Mouse (Mus musculus): ENCODE results near the gene Sgsm3. TPM values are rescaled to one million over a fixed set of nuclear protein-coding genes. Genes with fewer than 3 reads are reported as not detected.
A peak's percentile ranks its signal among the peaks of the same experiment; 100 is the strongest.

The Sgsm3 gene
- total RNA-seq, 2 experiments from 2014 or later, result 17.3 to 19.2 TPM

DNA sequence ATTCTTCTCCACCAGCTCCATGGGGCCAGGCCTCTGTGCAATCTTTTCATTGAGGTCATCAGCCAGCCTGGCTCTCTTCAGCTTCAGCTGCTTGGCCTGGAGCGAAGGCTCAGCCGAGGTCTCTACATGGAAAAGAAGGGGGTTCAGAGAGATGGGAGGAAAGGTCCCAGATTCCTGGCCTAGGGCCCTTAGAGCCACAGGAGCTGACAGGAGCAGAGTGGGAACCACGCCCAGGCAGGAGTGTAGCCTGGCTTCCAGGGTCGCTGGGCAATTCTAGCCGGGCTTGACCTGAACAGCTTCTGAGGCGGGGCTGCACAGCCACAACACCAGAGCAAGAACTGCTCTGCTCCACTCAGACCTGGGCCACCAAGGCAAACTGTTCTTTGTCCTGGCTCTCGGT is 44.9 kb downstream of the Sgsm3 start:
- DNase-seq (ENCODE audit: low spot score), result no peak

DNA sequence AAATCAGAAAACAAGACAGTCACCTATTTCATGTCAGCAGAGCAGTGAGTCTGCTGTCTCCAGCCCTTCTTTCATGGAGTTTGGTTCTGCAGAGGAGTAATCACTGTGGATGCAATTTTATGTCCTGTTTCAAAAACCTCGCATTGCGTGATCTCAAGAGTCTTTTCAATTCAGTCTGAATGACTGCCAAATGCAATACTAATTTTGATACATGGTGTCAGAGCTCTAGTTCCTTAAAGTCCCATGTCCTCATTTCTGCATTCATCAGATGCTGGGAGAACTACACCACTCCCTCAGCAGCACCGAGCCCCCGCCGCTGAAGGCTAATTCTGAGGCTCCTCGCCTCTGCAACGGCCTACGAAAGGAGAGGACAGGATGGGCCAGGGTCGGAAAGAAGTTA is 46.3 kb downstream of the Sgsm3 start:
- DNase-seq (ENCODE audit: low spot score), result no peak

GRCm38 (mm10) chr15:81026901-81027300 is 49.3 kb downstream of the Sgsm3 start:
- DNase-seq (ENCODE audit: low spot score), result no peak

DNA sequence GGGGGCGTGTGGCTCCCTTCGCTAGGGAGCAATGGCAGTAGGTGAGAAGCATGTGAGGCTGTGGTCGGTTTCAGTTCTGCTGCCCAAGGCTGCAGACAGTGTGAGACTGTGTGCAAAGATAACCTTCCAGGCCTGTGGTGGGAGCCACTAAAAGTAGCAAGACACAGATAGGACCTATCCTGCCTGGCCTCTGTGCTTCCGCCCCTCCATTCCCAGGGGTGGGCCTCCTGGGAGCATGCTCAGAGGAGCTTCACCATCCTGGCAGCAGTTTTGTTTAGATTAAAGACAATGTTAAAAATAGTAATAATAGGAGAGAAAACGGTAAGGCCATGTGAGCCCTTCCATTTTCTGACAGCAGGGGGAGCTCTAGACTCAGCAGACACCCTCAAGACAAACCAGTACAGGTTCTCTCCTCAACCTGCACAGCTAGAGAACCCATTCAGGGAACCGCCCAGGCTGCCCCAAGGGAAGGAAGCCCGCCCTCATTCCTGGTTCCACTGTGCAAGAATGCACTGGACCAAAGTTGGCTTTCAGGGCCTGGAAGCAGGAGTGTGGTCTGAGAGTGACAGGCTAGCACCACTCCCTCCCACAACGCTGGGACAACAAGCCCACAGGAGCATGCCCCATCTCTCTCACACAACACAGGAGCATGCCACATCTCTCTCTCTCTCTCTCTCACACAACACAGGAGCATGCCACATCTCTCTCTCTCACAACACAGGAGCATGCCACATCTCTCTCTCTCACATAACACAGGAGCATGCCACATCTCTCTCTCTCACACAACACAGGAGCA is 50.0 kb downstream of the Sgsm3 start:
- peak; percentile 84 for DNase-seq (ENCODE audit: low spot score)

DNA sequence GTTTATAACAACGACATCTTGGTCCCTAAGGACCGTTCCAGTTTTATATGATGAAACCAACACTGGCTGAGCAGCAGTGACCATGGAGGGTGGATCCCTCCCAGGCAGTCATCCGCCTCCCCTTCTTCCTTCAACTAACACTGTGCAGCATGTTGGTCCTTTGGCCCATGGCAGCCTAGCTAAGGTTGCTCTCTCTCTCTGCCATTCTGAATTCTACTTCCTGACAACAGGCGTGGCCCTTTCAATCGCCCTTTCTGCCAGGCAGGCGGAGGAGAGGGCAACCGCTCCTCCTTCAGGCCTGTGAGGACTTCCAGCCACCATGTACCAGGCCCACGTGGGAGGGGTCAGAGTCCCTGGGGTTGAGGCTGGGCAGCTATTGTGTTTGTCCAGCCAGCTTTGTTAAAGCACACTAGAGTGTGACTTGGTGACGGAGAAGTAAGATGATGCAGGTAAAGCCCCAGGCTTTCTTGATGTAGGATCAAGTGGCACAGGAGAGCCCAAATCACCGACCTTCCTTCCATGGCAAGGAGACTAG is 53.4 kb downstream of the Sgsm3 start:
- DNase-seq (ENCODE audit: low spot score), result no peak

GRCm38 (mm10) chr15:81031611-81032010 is 54.0 kb downstream of the Sgsm3 start:
- DNase-seq (ENCODE audit: low spot score), result peak; percentile 72

DNA sequence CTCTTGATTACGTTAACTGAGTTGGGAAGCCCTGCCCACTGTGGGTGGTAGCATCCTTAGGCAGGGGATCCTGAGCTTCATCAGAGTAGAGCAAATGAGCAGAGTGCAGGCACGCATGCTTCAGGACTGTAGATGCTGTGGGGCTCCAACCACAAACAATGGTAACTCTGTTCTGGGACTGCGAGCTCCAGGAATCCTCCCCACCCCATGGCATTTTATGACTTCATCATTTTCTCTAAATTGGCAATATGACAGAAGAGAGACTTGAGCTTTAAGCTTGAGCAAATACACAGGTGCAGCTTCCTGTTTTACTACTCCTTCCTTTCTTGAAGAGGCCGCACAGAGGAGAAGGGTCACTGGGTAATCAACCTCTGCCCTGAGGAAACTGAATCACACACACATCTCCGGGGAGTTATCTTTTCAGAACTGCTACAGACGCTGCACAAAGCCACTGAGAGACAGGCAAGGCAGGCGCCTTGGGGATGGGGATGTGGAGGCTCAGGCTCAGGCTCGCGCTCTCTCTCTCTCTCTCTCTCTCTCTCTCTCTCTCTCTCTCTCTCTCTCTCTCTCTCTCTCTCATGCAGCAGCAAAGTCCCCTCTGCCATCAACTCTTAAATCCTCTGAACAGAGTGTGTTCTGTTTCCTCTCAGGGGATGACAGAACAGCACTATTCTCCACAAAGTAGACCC is 55.5 kb downstream of the Sgsm3 start:
- no peak for DNase-seq (ENCODE audit: low spot score)

GRCm38 (mm10) chr15:81034119-81034518 is 56.6 kb downstream of the Sgsm3 start:
- peak; percentile 39 for DNase-seq (ENCODE audit: low spot score)

DNA sequence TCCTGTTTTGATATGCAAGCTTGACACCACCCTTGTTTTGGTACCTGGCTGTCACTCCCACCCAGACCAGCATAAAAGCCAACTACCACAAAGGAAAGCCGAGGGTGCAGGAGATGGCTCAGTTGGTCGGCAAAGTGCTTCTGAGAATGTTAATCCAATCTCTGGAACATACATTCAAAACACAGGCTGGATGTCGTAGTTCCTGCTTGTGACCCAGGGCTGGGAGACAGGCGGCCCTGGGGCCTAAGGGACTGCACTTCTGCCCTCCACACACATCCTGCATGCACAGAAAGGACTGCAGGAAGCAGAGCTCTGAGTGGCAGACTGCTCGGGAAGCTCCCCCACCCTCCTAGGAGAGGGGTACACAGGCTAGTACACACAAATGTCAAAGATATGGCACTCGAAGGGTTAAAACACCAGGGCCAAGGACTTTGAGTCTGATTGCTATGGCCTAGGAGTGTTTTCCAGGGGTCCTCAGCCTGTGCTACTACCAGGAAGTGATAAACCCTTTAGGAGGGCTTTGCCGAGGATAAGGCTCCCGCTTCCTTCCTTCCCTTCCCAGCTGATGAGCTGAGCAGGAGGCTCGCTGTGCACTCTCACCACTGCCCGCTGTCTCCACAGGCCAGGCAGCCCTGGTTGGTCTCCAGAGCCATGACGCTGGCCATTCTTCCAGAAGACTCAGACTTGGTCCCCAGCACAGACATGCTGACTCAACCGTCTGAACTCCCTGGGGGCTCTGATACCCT is 58.0 kb downstream of the Sgsm3 start:
- no peak for DNase-seq (ENCODE audit: low spot score)

GRCm38 (mm10) chr15:81038419-81038818 is 60.9 kb downstream of the Sgsm3 start:
- DNase-seq (ENCODE audit: low spot score), result no peak

GRCm38 (mm10) chr15:81041767-81042166 is 64.2 kb downstream of the Sgsm3 start:
- DNase-seq (ENCODE audit: low spot score), result no peak

DNA sequence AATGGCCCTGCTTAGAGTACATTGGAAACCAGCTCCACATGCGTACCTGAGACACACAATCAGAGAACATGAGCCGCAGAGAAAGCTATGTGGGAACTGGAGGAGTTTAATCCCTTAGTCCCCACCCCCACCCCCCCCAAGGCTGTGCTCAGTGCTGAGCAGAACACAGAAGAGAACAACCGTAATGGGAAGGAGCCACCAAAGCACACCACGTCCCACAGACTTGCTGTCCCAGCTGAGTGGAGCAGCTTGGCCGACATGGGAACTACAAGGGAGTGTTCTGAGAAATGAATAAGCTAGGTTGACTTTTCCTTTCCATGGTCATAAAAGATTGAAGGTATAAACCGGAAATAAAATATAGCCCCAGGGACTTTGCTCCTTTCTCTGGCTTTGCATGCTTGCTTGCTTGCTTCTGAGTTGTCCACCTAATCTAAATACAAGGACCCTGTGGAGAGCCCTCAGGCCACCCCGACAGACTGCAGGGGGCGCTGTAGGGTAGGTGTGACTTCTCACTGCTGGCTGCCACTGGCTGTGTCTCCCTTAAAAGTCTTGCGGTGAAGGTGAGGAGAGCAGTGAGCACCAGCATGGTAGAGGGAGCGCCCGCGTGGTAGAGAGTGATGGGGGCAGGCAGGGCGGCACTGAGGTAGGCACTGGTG is 64.8 kb downstream of the Sgsm3 start:
- peak; percentile 70 for DNase-seq (ENCODE audit: low spot score)

- DNase-seq (ENCODE audit: low spot score), result no peak
These were observed 66.9 kb downstream of the Sgsm3 start for GRCm38 (mm10) chr15:81044446-81044845.

DNA sequence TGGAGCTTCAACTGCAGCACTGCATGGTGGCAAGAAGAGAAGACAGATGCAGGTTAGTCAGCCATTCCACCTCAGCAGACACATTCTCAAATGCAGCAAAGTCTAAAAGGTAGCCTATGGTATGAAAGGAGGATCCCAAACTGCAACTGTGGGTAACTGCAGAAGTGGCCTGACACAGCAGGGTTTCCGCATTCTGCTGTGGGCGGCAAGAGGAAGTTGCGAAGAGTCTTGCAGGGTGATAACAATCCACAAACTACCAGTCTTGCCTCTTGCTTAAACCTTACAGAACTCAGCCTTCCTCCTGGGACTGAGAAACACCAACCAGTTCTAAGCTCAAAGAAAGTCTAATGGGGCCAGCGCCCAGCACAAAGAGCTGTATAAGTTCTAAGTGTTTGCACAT is 67.8 kb downstream of the Sgsm3 start:
- DNase-seq (ENCODE audit: low spot score), result no peak

- DNase-seq (ENCODE audit: low spot score), result no peak
These were observed 68.5 kb downstream of the Sgsm3 start for GRCm38 (mm10) chr15:81046061-81046460.

- DNase-seq (ENCODE audit: low spot score), result no peak
These were observed 69.9 kb downstream of the Sgsm3 start for GRCm38 (mm10) chr15:81047497-81047896.

DNA sequence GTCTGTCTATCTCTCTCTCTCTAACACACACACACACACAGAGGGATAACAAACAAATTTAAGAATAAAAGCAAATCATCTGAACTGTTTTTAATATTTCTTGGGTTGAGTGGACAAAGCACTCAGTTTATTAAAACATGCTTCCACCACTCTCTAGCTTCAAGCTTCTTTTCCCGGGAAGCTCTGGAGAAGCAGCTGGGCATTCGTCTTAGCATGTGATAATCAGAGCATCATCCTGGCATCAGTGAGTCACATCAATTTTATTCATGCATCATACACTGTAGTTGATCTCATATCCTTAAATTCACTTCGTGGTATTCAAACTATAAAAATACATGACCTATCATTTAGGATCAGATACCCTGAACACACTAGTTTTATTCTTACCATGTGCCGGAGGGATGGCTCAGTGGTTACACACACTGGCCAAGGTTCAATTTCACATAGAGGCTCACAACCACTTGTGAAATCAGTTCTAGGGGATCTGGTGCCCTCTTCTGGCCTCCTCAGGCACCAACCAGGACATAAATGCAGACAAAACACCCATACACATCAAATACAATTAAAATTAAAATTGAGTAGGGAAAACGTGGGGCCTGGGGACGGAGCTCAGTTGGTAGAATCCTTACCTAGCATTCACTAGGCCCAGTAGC is 72.0 kb downstream of the Sgsm3 start:
- peak; percentile 46 for DNase-seq (ENCODE audit: low spot score)

GRCm38 (mm10) chr15:81050488-81050887 is 72.9 kb downstream of the Sgsm3 start:
- no peak for DNase-seq (ENCODE audit: low spot score)

DNA sequence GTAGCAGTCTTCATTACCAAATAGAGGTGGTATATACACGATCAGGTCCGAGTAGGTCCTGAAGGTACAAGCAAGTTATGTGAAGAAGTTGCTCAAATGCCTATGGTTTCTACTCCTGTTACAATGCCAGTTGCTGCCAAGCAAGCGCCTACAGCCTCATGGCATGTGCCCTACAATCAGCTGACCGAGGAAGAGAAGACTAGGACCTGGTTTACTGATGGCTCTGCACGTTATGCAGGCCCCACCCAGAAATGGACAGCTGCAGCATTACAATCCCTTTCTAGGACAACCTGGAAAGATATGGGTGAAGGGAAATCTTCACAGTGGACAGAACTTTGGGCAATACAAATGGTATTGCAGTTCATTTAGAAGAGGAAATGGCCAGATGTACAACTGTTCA is 74.9 kb downstream of the Sgsm3 start:
- DNase-seq (ENCODE audit: low spot score), result no peak

GRCm38 (mm10) chr15:81055488-81055887 is 77.9 kb downstream of the Sgsm3 start:
- DNase-seq (ENCODE audit: low spot score), result no peak

DNA sequence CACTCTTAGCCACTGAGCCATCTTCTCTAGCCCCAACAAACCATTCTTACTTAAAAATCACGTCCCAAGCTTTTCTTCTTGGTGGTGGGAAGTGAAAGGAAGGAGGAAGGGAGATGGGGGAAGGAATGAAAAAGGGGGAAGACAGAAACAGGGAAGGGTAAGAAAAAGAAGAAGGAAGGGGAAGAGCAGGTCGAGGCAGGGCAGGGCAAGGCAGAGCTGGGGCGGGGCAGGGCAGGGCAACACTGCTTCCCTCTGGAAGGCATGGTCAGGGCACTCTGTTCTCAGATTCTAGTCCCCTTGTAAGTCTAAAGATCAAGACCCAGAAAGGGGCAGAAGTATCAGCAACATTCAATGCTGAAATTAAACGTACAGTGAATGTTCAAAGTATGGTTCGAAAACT is 80.2 kb downstream of the Sgsm3 start:
- no peak for DNase-seq (ENCODE audit: low spot score)
